Mouse (Mus musculus): ENCODE measurements around the gene Cbx3. TPM values are rescaled to one million over a fixed set of nuclear protein-coding genes. Genes with fewer than 3 reads are reported as not detected.

Gene Cbx3
- polyA plus RNA-seq, 1 experiment from 2014 or later, result 509 TPM

GRCm38 (mm10) chr6:51467649-51468048 lies 2.5 kb upstream of the Cbx3 start:
- H3K27me3 ChIP-seq (ENCODE audit: control insufficient read depth, insufficient read depth, low read depth, low read length), result no peaks in the 10 kb centered on the region
- H3K9me3 ChIP-seq (ENCODE audit: control insufficient read depth, low read length), result no peaks in the 10 kb centered on the region
- ATAC-seq (ENCODE audit: low read depth), result no peak
- peaks cover 30% of the 10 kb centered on the region for H3K36me3 ChIP-seq (ENCODE audit: control insufficient read depth, insufficient read depth, low read length)
- H3K4me1 ChIP-seq (replicated peaks; ENCODE audit: control insufficient read depth, insufficient read depth, low read length), result peaks cover 16% of the 10 kb centered on the region
- 0 out of 2 replicates have a peak overlapping the region, but pooled peaks have one; percentile 54 for H3K9ac ChIP-seq (ENCODE audit: low read length)
- 2% methylated on average over 2 of the region's 2 CpGs for WGBS
- peak overlapping the region; percentile 58 for H3K4me2 ChIP-seq (ENCODE audit: low read depth, low read length)
- no peak overlapping the region for H3K27ac ChIP-seq (ENCODE audit: low read length)
- H3K4me3 ChIP-seq (ENCODE audit: low read length), result peak overlapping the region; percentile 53

- no peaks in the 10 kb centered on the region for H3K27me3 ChIP-seq (ENCODE audit: control insufficient read depth, insufficient read depth, low read depth, low read length)
- H3K9ac ChIP-seq (ENCODE audit: low read length), result peak overlapping the region; percentile 100
- peaks cover 32% of the 10 kb centered on the region for H3K36me3 ChIP-seq (ENCODE audit: control insufficient read depth, insufficient read depth, low read length)
- H3K4me1 ChIP-seq (replicated peaks; ENCODE audit: control insufficient read depth, insufficient read depth, low read length), result peaks cover 24% of the 10 kb centered on the region
- no peaks in the 10 kb centered on the region for H3K9me3 ChIP-seq (ENCODE audit: control insufficient read depth, low read length)
- H3K4me2 ChIP-seq (ENCODE audit: low read depth, low read length), result no peak overlapping the region
- H3K27ac ChIP-seq (ENCODE audit: low read length), result peak overlapping the region; percentile 98
- H3K4me3 ChIP-seq (ENCODE audit: low read length), result peak overlapping the region; percentile 98
- under 1% methylated on average over 63 of the region's 63 CpGs for WGBS
- ATAC-seq (ENCODE audit: low read depth), result peak; percentile 29
Observed at GRCm38 (mm10) chr6:51468891-51469561, 1.1 kb upstream of the Cbx3 start.

DNA sequence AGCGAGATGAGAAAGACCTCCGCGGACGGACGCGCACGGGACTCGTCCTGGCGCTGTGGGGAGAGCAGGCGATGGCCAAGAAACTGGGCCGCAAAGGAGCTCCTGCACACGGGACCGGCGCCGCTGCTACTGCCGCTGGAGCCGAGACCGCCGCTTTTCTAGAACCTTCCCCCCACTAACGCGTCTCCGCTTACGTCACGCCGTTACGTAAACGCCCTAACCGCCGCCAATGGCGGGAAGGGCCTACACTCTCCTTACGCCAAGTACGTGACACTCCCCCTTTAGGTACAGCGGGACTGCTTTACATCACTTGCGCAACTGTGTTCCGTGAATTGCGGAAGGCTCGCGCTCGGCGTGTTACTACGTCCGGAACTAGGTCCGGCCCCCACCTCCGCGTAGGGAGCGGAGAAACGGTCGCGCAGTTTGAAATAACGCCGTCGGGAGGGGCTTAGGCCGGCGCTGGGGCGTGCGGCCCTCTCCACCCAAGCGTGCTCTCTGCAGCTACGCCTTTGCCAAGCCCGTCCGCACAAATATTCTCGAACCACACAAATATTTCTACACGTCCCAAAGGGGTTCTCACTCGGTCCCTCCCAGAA lies 347 bp upstream of the Cbx3 start, which contains the start of gene Hnrnpa2b1:
Gene Hnrnpa2b1, minus strand, starts transcription at position 180 of the 596 bp plus-strand sequence.
- peak; percentile 90 for ATAC-seq (ENCODE audit: low read depth)
- Histone ChIP-seq H3K4me3 (ENCODE audit: low read length) (peak within 1 kb of the TSS; percentile 98), H3K27me3 (ENCODE audit: control insufficient read depth, insufficient read depth, low read depth, low read length) (no peaks in the 10 kb centered on the region), H3K4me1 (replicated peaks; ENCODE audit: control insufficient read depth, insufficient read depth, low read length) (peaks cover 24% of the 10 kb centered on the region), H3K9me3 (ENCODE audit: control insufficient read depth, low read length) (no peaks in the 10 kb centered on the region), H3K4me2 (ENCODE audit: low read depth, low read length) (peak within 1 kb of the TSS; percentile 38), H3K36me3 (ENCODE audit: control insufficient read depth, insufficient read depth, low read length) (peaks cover 29% of the 10 kb centered on the region), H3K27ac (ENCODE audit: low read length) (peak within 1 kb of the TSS; percentile 98), H3K9ac (ENCODE audit: low read length) (peak within 1 kb of the TSS; percentile 100)
- under 1% methylated on average over 63 of the region's 63 CpGs for WGBS

DNA sequence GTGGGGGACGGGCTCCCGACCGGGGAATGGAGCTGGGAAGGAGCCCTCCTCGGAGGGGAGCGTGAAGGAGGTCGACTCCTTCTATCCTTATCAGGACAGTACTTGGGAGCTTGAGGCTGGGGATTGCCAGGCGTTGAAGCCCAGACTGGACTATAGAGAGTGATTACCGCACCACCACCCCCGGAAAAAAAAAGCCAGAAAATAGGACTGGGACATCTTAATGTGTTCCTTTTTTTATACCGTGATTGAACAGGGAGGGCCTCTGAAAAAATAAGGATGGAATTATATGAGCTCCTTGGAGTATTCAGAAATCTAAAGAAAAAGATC lies 982 bp downstream of the Cbx3 start:
- Histone ChIP-seq H3K27ac (ENCODE audit: low read length) (peak overlapping the region; percentile 98), H3K4me1 (replicated peaks; ENCODE audit: control insufficient read depth, insufficient read depth, low read length) (peaks cover 17% of the 10 kb centered on the region), H3K27me3 (ENCODE audit: control insufficient read depth, insufficient read depth, low read depth, low read length) (no peaks in the 10 kb centered on the region), H3K4me3 (ENCODE audit: low read length) (peak overlapping the region; percentile 98), H3K4me2 (ENCODE audit: low read depth, low read length) (peak overlapping the region; percentile 39; the same call in 1 of the 2 replicates), H3K9me3 (ENCODE audit: control insufficient read depth, low read length) (no peaks in the 10 kb centered on the region), H3K36me3 (ENCODE audit: control insufficient read depth, insufficient read depth, low read length) (peaks cover 25% of the 10 kb centered on the region), H3K9ac (ENCODE audit: low read length) (peak overlapping the region; percentile 99)
- under 1% methylated on average over 10 of the region's 10 CpGs for WGBS
- ATAC-seq (ENCODE audit: low read depth), result no peak

- 2% methylated on average over 3 of the region's 3 CpGs for WGBS
- Histone ChIP-seq H3K27ac (ENCODE audit: low read length) (no peak overlapping the region), H3K36me3 (ENCODE audit: control insufficient read depth, insufficient read depth, low read length) (peaks cover 25% of the 10 kb centered on the region), H3K9me3 (ENCODE audit: control insufficient read depth, low read length) (no peaks in the 10 kb centered on the region), H3K9ac (ENCODE audit: low read length) (peak overlapping the region; percentile 46), H3K4me3 (ENCODE audit: low read length) (peak overlapping the region; percentile 39), H3K27me3 (ENCODE audit: control insufficient read depth, insufficient read depth, low read depth, low read length) (no peaks in the 10 kb centered on the region), H3K4me1 (replicated peaks; ENCODE audit: control insufficient read depth, insufficient read depth, low read length) (peaks cover 12% of the 10 kb centered on the region), H3K4me2 (ENCODE audit: low read depth, low read length) (peak overlapping the region; percentile 52)
- no peak for ATAC-seq (ENCODE audit: low read depth)
Observed at GRCm38 (mm10) chr6:51471782-51472181, 1.6 kb downstream of the Cbx3 start.

GRCm38 (mm10) chr6:51472213-51472612 lies 2.1 kb downstream of the Cbx3 start:
- 31% methylated on average over 4 of the region's 4 CpGs for WGBS
- Histone ChIP-seq H3K4me1 (replicated peaks; ENCODE audit: control insufficient read depth, insufficient read depth, low read length) (peaks cover 10% of the 10 kb centered on the region), H3K4me3 (ENCODE audit: low read length) (peak overlapping the region; percentile 39), H3K27ac (ENCODE audit: low read length) (no peak overlapping the region), H3K4me2 (ENCODE audit: low read depth, low read length) (peak overlapping the region; percentile 52), H3K9ac (ENCODE audit: low read length) (peak overlapping the region; percentile 46), H3K36me3 (ENCODE audit: control insufficient read depth, insufficient read depth, low read length) (peaks cover 26% of the 10 kb centered on the region), H3K27me3 (ENCODE audit: control insufficient read depth, insufficient read depth, low read depth, low read length) (no peaks in the 10 kb centered on the region), H3K9me3 (ENCODE audit: control insufficient read depth, low read length) (no peaks in the 10 kb centered on the region)
- ATAC-seq (ENCODE audit: low read depth), result no peak

DNA sequence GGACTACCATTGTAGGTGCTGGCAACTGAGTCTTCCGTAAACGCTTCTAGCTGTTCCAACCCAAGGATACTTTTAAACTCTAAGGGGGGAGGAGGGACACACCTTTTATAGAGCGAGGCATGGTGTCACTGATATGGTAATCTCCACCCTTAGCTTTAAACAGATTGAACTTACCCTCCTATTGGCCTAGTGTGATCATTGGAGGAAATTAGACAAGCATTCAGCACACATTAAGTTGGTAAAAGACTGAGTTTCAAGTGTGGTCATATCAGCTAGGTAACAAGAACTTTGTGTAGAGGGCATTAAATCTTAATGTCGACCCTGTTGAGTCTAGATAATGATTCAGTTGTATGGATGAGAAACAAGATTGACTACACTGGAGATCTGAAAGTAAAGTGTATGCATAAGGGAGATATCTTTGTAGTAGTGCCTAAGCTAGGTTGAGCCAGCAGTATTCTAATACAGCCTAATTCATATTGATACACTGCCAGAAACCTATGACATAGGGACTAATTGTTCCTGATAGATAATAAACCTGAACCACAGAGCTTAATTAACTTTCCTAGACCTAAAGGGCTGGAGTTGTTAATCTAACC lies 9.1 kb downstream of the Cbx3 start:
- no peaks in the 10 kb centered on the region for H3K9me3 ChIP-seq (ENCODE audit: control insufficient read depth, low read length)
- no peaks in the 10 kb centered on the region for H3K27me3 ChIP-seq (ENCODE audit: control insufficient read depth, insufficient read depth, low read depth, low read length)
- H3K4me1 ChIP-seq (replicated peaks; ENCODE audit: control insufficient read depth, insufficient read depth, low read length), result no peaks in the 10 kb centered on the region
- 86% methylated on average over 4 of the region's 4 CpGs for WGBS
- H3K4me3 ChIP-seq (ENCODE audit: low read length), result no peak overlapping the region
- no peak overlapping the region for H3K4me2 ChIP-seq (ENCODE audit: low read depth, low read length)
- no peak for ATAC-seq (ENCODE audit: low read depth)
- no peak overlapping the region for H3K27ac ChIP-seq (ENCODE audit: low read length)
- H3K9ac ChIP-seq (ENCODE audit: low read length), result no peak overlapping the region
- peaks cover 47% of the 10 kb centered on the region for H3K36me3 ChIP-seq (ENCODE audit: control insufficient read depth, insufficient read depth, low read length)

- Histone ChIP-seq H3K4me2 (ENCODE audit: low read depth, low read length) (no peak overlapping the region), H3K9ac (ENCODE audit: low read length) (no peak overlapping the region), H3K4me3 (ENCODE audit: low read length) (no peak overlapping the region), H3K27ac (ENCODE audit: low read length) (no peak overlapping the region), H3K9me3 (ENCODE audit: control insufficient read depth, low read length) (no peaks in the 10 kb centered on the region), H3K4me1 (replicated peaks; ENCODE audit: control insufficient read depth, insufficient read depth, low read length) (no peaks in the 10 kb centered on the region), H3K36me3 (ENCODE audit: control insufficient read depth, insufficient read depth, low read length) (peaks cover 40% of the 10 kb centered on the region), H3K27me3 (ENCODE audit: control insufficient read depth, insufficient read depth, low read depth, low read length) (no peaks in the 10 kb centered on the region)
- no peak for ATAC-seq (ENCODE audit: low read depth)
- WGBS, result 90% methylated on average over 8 of the region's 8 CpGs
Observed at GRCm38 (mm10) chr6:51481548-51481947, 11.4 kb downstream of the Cbx3 start.

DNA sequence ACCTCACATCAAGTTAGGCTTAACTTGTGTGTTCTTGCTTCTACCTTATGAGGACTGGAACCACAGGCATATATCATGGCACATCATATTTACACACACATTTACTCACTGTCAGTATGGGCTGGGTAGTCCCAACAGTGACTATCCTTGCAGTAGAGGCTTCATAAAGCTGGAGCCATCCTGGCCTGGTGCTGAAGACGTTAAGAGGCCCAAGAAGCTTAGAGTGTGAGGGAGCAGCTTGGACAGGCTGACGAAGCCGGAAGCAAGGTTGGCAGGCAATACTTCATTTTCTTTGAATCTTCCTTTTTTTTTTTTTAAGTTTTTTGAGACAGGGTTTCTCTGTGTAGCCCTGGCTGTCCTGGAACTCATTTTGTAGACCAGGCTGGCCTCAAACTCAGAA lies 13.7 kb downstream of the Cbx3 start:
- no peaks in the 10 kb centered on the region; the same call in none of the 2 replicates for H3K9me3 ChIP-seq (ENCODE audit: control insufficient read depth, low read length)
- H3K27ac ChIP-seq (ENCODE audit: low read length), result no peak overlapping the region
- no peak overlapping the region for H3K4me3 ChIP-seq (ENCODE audit: low read length)
- WGBS, result 91% methylated on average over 3 of the region's 3 CpGs
- no peak overlapping the region for H3K4me2 ChIP-seq (ENCODE audit: low read depth, low read length)
- no peak for ATAC-seq (ENCODE audit: low read depth)
- H3K36me3 ChIP-seq (ENCODE audit: control insufficient read depth, insufficient read depth, low read length), result peaks cover 33% of the 10 kb centered on the region
- H3K9ac ChIP-seq (ENCODE audit: low read length), result no peak overlapping the region
- H3K4me1 ChIP-seq (replicated peaks; ENCODE audit: control insufficient read depth, insufficient read depth, low read length), result no peaks in the 10 kb centered on the region
- H3K27me3 ChIP-seq (ENCODE audit: control insufficient read depth, insufficient read depth, low read depth, low read length), result no peaks in the 10 kb centered on the region
